Mouse (Mus musculus) forebrain, embryonic 16.5 days (tissue): ENCODE results near the gene Clec2e. TPM values are rescaled to one million over a fixed set of nuclear protein-coding genes. Genes with fewer than 3 reads are reported as not detected.
"Not testable (repeated sequence)": the region's sequence is repeated elsewhere in the genome, so short reads cannot be mapped to it uniquely, and the experiment has no call there.

Experiments used
- ATAC-seq: fragments of 200-750 bp; cut with Nextera tagmentation; 2 replicates; pipeline ENCODE4 v1.8.0; 2017; ENCODE audit warnings: mild to moderate bottlenecking, moderate library complexity
- H3K27ac ChIP-seq: fragments of 300-500 bp; sonication (generic); 2 replicates; pipeline ENCODE4 v1.5.1; 2014; ENCODE audit warnings: low read length, control low read depth
- H3K27me3 ChIP-seq: fragments of 300-500 bp; sonication (generic); replicated peaks from 2 replicates; pipeline ENCODE4 v1.6.1; 2014; ENCODE audit warnings: low read length; ENCODE audit not compliant: control insufficient read depth, insufficient read depth
- H3K36me3 ChIP-seq: fragments of 300-500 bp; sonication (generic); 2 replicates; pipeline ENCODE4 v1.6.1; 2014; ENCODE audit not compliant: control insufficient read depth, insufficient read depth
- H3K4me1 ChIP-seq: fragments of 300-500 bp; sonication (generic); replicated peaks from 2 replicates; pipeline ENCODE4 v1.6.1; 2014; ENCODE audit warnings: low read length; ENCODE audit not compliant: control insufficient read depth, insufficient read depth
- H3K4me2 ChIP-seq: fragments of 300-500 bp; sonication (generic); 2 replicates; pipeline ENCODE4 v1.6.1; 2014; ENCODE audit warnings: mild to moderate bottlenecking, low read length, control low read depth
- H3K4me3 ChIP-seq: fragments of 300-500 bp; sonication (generic); replicated peaks from 2 replicates; pipeline ENCODE4 v1.5.1; 2014; ENCODE audit warnings: mild to moderate bottlenecking, low read length, control low read depth
- H3K9ac ChIP-seq: fragments of 300-500 bp; sonication (generic); replicated peaks from 2 replicates; pipeline ENCODE4 v1.6.1; 2014; ENCODE audit warnings: low read depth, low read length, control low read depth
- H3K9me3 ChIP-seq: fragments of 300-500 bp; sonication (generic); 2 replicates; pipeline ENCODE4 v1.6.1; 2016; ENCODE audit warnings: low read length; ENCODE audit not compliant: control insufficient read depth
- WGBS: fragments of 180-500 bp; shearing (Covaris S2); extraction: QIAGEN DNeasy Blood & Tissue Kit; methylation state at CpG from one replicate; pipeline ENCODE4 v1.1.7; 2014; 5-methylcytosine and 5-hydroxymethylcytosine counted together
- polyA plus RNA-seq: library from polyadenylated mRNA; unstranded; fragments of >200 nt; fragmentation: Nextera tagmentation; extraction: Ambion mirVana; gene quantifications from 2 replicates; pipeline ENCODE4 v1.2.1, GENCODE M21; 2015

Gene Clec2e
- not detected in 2 replicates for polyA plus RNA-seq

DNA sequence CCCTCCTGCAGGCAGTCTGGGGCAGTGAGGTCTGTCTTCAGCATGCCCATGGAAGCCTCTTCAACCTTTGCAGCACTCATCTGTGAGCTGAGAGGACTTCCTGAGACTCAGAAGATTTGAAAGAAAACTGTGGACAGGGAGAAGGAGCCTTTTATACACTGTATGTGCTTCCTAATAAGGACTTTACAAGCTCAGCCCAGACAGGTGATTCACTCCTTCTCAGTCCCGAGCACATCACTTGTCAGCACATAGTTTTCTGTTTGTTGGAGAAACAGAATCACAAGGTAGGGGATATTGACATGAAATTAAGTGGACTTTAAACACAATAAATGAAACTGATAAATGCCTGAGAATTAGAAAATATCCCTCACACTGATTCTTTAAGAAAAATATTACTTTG, at the start of gene Clec2e:
Clec2e (minus strand) TSS at position 120 of the 400 bp plus-strand sequence.
- not testable (repeated sequence) for H3K27me3 ChIP-seq, H3K4me1 ChIP-seq, H3K9ac ChIP-seq, H3K36me3 ChIP-seq, H3K9me3 ChIP-seq, H3K27ac ChIP-seq, ATAC-seq, H3K4me3 ChIP-seq, H3K4me2 ChIP-seq
- WGBS: 87% methylated on average over 1 of the region's 1 CpGs

DNA sequence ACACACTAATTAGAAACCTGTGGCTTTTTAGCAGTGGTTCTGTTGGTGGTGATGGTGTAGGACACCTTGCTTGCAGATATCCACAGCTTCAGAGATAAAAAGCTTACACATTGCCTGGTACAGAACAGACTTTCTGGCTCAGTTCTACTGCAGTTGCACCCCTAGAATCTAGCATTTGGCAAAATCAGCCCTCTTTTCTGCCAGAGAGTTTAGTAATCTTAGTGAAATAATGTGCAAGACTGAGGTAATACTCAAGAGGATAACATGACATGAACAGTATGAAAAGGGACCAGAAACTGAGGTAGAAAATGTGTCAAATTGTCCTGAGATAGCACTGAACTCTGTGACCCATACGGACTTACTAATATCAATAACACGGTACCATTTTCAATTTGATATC, 46.1 kb upstream of the Clec2e start:
- ATAC-seq: no peak
- no peaks in the 10 kb centered on the region for H3K4me1 ChIP-seq
- no peak overlapping the region for H3K4me3 ChIP-seq
- 98% methylated on average over 2 of the region's 2 CpGs for WGBS
- no peaks in the 10 kb centered on the region for H3K9me3 ChIP-seq
- H3K27ac ChIP-seq: no peak overlapping the region
- H3K9ac ChIP-seq: no peak overlapping the region
- no peaks in the 10 kb centered on the region for H3K27me3 ChIP-seq
- H3K4me2 ChIP-seq: no peak overlapping the region
- H3K36me3 ChIP-seq: no peaks in the 10 kb centered on the region

DNA sequence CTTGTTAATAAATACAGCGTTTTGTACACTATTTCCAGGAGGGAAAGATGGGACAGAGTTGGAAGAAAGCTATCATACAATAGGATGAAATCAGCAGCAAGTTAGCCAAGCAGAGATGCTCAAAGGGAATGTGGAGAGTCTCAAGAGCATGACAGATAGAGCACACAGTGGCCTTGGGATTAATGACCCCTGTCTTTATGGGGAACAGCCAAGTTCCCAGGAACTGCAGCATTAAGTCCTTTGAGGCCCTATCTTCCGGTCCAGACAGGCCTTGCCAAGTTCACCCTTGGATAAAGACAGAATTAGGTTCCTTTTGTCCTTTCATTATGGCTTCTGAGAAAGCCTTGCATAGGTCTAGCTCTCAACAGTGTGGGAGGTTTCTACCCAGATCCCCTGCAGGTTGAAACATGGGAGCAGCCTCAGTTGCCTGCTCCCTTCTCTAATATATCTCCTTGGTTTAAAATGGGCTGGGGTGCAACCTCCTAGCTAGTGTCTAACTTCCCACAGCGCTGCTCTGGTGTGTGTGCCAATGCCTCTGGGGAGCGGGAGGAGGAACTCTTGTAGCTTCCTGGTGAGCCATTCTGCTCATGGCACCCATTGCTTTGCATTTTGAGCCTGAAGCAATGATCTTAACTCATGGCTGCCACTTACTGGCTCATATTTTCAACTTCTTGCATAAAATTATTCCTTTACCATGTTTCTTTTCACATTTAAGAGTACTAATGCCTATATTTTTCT, 32.1 kb upstream of the Clec2e start:
- ATAC-seq: no peak
- Histone ChIP-seq H3K27me3 (no peaks in the 10 kb centered on the region), H3K4me2 (no peak overlapping the region), H3K9me3 (no peaks in the 10 kb centered on the region), H3K4me1 (no peaks in the 10 kb centered on the region), H3K27ac (no peak overlapping the region), H3K9ac (no peak overlapping the region), H3K36me3 (no peaks in the 10 kb centered on the region), H3K4me3 (no peak overlapping the region)
- WGBS: 82% methylated on average over 4 of the region's 4 CpGs

- H3K4me2 ChIP-seq: no peak overlapping the region
- no peaks in the 10 kb centered on the region for H3K9me3 ChIP-seq
- no peak overlapping the region for H3K27ac ChIP-seq
- ATAC-seq: no peak
- H3K4me3 ChIP-seq: no peak overlapping the region
- no peak overlapping the region for H3K9ac ChIP-seq
- H3K36me3 ChIP-seq: no peaks in the 10 kb centered on the region
- H3K27me3 ChIP-seq: no peaks in the 10 kb centered on the region
- H3K4me1 ChIP-seq: no peaks in the 10 kb centered on the region
Observed at GRCm38 (mm10) chr6:129126861-129127260, 26.1 kb upstream of the Clec2e start.

GRCm38 (mm10) chr6:129124531-129124930, 23.8 kb upstream of the Clec2e start:
- ATAC-seq, H3K9me3 ChIP-seq, H3K27me3 ChIP-seq, H3K4me1 ChIP-seq, H3K27ac ChIP-seq, H3K9ac ChIP-seq, H3K4me2 ChIP-seq, H3K36me3 ChIP-seq, H3K4me3 ChIP-seq: not testable (repeated sequence)

GRCm38 (mm10) chr6:129116223-129116622, 15.5 kb upstream of the Clec2e start:
- Histone ChIP-seq H3K36me3 (no peaks in the 10 kb centered on the region), H3K9ac (no peak overlapping the region), H3K4me1 (no peaks in the 10 kb centered on the region), H3K4me3 (no peak overlapping the region), H3K9me3 (no peaks in the 10 kb centered on the region), H3K27ac (no peak overlapping the region), H3K27me3 (no peaks in the 10 kb centered on the region), H3K4me2 (no peak overlapping the region)
- 96% methylated on average over 3 of the region's 3 CpGs for WGBS
- ATAC-seq: no peak

DNA sequence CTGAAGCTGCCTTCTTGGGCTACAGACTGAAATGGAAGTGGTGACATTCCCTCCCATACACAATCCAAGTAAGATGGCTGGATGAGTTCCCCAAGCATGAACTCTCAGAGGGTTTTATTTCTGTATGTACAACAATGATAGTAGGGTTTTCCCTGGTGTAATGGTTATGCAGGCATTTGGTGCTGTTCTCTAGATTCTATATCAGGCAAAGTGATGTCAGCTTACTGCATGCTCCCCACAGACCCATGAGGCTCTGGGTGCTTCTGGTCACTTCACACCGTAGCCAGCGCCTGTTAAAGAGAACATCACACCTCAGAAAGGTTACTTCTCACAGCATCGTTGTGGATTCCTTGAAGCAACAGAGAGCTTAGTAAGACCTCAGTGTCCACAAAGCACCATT, 13.5 kb upstream of the Clec2e start:
- not testable (repeated sequence) for H3K36me3 ChIP-seq, ATAC-seq, H3K4me2 ChIP-seq, H3K27me3 ChIP-seq, H3K9ac ChIP-seq, H3K27ac ChIP-seq, H3K9me3 ChIP-seq, H3K4me3 ChIP-seq, H3K4me1 ChIP-seq
- 89% methylated on average over 3 of the region's 3 CpGs for WGBS

DNA sequence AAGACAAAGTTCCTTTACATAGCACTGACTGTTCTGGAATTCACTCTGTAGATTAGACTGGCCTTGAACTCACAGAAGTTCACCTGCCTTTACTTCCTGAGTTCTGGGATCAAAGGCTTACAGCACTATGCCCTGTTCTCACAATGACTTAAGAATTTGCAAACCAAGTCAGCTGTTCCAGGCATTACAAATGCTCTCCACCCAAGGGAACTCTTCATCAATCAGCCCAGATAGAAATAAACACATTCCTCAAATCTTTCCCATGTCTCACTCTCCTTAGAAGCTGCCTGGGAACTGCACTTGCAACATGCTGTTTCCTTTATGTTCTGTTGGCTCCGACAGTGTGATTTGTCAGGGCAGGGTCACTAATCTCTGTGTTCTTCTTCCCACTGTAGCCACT, 13.1 kb upstream of the Clec2e start:
- 46% methylated on average over 1 of the region's 1 CpGs for WGBS
- Histone ChIP-seq H3K27ac (no peak overlapping the region), H3K36me3 (no peaks in the 10 kb centered on the region), H3K4me3 (no peak overlapping the region), H3K27me3 (no peaks in the 10 kb centered on the region), H3K9ac (no peak overlapping the region), H3K4me1 (no peaks in the 10 kb centered on the region), H3K4me2 (no peak overlapping the region), H3K9me3 (no peaks in the 10 kb centered on the region)
- ATAC-seq: no peak

GRCm38 (mm10) chr6:129113030-129113673, 12.4 kb upstream of the Clec2e start:
- no peak overlapping the region for H3K4me2 ChIP-seq
- no peak overlapping the region for H3K4me3 ChIP-seq
- no peaks in the 10 kb centered on the region for H3K36me3 ChIP-seq
- H3K9me3 ChIP-seq: no peaks in the 10 kb centered on the region
- 88% methylated on average over 1 of the region's 1 CpGs for WGBS
- no peaks in the 10 kb centered on the region for H3K4me1 ChIP-seq
- no peak overlapping the region for H3K9ac ChIP-seq
- H3K27me3 ChIP-seq: no peaks in the 10 kb centered on the region
- no peak for ATAC-seq
- H3K27ac ChIP-seq: no peak overlapping the region
